Mouse (Mus musculus) 3134 (cell line): ENCODE data around the gene Col23a1.
"Not testable (repeated sequence)": the region's sequence is repeated elsewhere in the genome, so short reads cannot be mapped to it uniquely, and the experiment has no call there.

Source experiments
- DNase-seq: peaks from one replicate; pipeline ENCODE4 v3.0.0-alpha.2; 2011; ENCODE audit warnings: low spot score; ENCODE audit not compliant: insufficient read length; ENCODE audit errors: extremely low read depth

Col23a1 gene

GRCm38 (mm10) chr11:51609940-51610339, 320.2 kb downstream of the Col23a1 start:
- DNase-seq = not testable (repeated sequence)

GRCm38 (mm10) chr11:51614256-51614655, 324.5 kb downstream of the Col23a1 start:
- no peak for DNase-seq

GRCm38 (mm10) chr11:51615129-51615528, 325.4 kb downstream of the Col23a1 start:
- DNase-seq = peak; percentile 49

GRCm38 (mm10) chr11:51615601-51616000, 325.9 kb downstream of the Col23a1 start:
- DNase-seq = peak; percentile 82

- DNase-seq = not testable (repeated sequence)
These were observed 326.4 kb downstream of the Col23a1 start for GRCm38 (mm10) chr11:51616113-51616512.

GRCm38 (mm10) chr11:51617693-51618092, 328.0 kb downstream of the Col23a1 start:
- DNase-seq = no peak

- DNase-seq = no peak
These were observed 329.2 kb downstream of the Col23a1 start for GRCm38 (mm10) chr11:51618894-51619408.

- DNase-seq = peak; percentile 96
These were observed 329.8 kb downstream of the Col23a1 start, which contains the start of gene Nhp2 for GRCm38 (mm10) chr11:51619409-51620060. Gene Nhp2, plus strand, starts transcription at chr11:51619735.

- no peak for DNase-seq
These were observed 330.4 kb downstream of the Col23a1 start for GRCm38 (mm10) chr11:51620084-51620483.

- DNase-seq = no peak
These were observed 332.1 kb downstream of the Col23a1 start for GRCm38 (mm10) chr11:51621776-51622175.

GRCm38 (mm10) chr11:51622971-51623491, 333.3 kb downstream of the Col23a1 start:
- no peak for DNase-seq

- DNase-seq = no peak
These were observed 335.6 kb downstream of the Col23a1 start for GRCm38 (mm10) chr11:51625187-51625820.

- DNase-seq = no peak
These were observed 337.7 kb downstream of the Col23a1 start for GRCm38 (mm10) chr11:51627425-51627824.

- no peak for DNase-seq
These were observed 338.2 kb downstream of the Col23a1 start for GRCm38 (mm10) chr11:51627907-51628306.

- no peak for DNase-seq
These were observed 340.1 kb downstream of the Col23a1 start for GRCm38 (mm10) chr11:51629651-51630314.

GRCm38 (mm10) chr11:51632130-51632753, 342.5 kb downstream of the Col23a1 start:
- DNase-seq = no peak

- DNase-seq = not testable (repeated sequence)
These were observed 343.5 kb downstream of the Col23a1 start for GRCm38 (mm10) chr11:51633200-51633599.
